Mouse (Mus musculus): ENCODE measurements at regions not wholly inside any gene's neighbourhood (a gene's known extent, or its start where the extent isn't known, plus 50 kb on each side); places are given as distances from the start of the nearest gene placed in this dataset.

GRCm38 (mm10) chr12:17069808-17070207 is 58.3 kb upstream of the 2410004P03Rik start:
- H3K9ac ChIP-seq = no peak overlapping the region
- ATAC-seq (ENCODE audit: insufficient read depth) (no peak), DNase-seq (peak; percentile 37)
- H3K4me1 ChIP-seq (ENCODE audit: insufficient read depth) = no peaks in the 10 kb centered on the region
- WGBS = 53% methylated on average over 9 of the region's 9 CpGs
- H3K27me3 ChIP-seq (ENCODE audit: insufficient read depth, low read length) = no peaks in the 10 kb centered on the region
- no peaks in the 10 kb centered on the region for H3K36me3 ChIP-seq (ENCODE audit: insufficient read depth)
- no peak overlapping the region for H3K4me2 ChIP-seq
- H3K9me3 ChIP-seq (ENCODE audit: low read depth, low read length) = no peaks in the 10 kb centered on the region
- H3K4me3 ChIP-seq (ENCODE audit: low read depth, low read length) = no peak overlapping the region
- no peak for TF ChIP-seq CTCF (IDR thresholded peaks at IDR 0.05; ENCODE audit: low read depth)
- no peak overlapping the region for H3K27ac ChIP-seq (ENCODE audit: low read depth)

DNA sequence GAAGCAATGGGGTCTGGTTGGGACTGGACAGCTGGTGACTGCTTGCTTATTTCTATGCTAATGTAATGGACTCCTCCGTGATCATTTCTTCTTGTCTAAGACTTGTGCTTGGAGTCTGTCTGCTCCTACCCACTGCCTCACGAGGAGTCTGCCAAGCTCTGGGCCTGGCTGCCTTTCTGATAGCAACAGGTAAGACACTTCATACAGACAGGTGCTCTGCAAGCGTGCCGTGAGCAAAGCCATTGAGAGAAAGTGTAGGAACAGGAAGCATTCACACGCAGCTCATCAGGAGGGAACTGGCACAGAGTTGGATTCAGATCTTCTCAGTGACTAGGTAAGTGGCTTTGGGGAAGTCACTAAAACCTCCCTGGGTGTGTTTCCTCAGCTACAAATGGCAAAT is 57.6 kb upstream of the 2410004P03Rik start:
- TF ChIP-seq CTCF (IDR thresholded peaks at IDR 0.05; ENCODE audit: low read depth) = no peak
- H3K36me3 ChIP-seq (ENCODE audit: insufficient read depth) = no peaks in the 10 kb centered on the region

DNA sequence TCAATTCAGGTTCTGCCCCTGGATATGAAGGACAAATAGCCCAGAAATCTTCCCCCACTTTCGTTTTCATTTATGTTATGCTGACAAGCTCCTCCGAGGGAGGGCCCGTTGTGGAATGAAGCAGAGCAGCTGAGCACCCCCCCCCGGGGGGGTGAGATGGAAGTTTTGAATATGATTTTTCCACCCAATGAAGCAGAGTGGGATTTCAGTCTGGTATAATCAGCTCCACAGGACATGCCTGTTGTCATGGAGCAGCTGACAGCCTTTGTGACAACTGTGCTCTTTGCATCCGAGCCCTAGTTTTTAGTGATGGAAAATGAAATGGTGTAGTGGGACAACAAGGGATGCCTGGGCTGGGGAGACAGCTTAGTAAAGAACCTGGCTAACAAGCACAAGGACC is 52.4 kb upstream of the 2410004P03Rik start:
- Histone ChIP-seq H3K27me3 (ENCODE audit: insufficient read depth, low read length) (no peaks in the 10 kb centered on the region), H3K4me2 (no peak overlapping the region), H3K9me3 (ENCODE audit: low read depth, low read length) (no peaks in the 10 kb centered on the region), H3K4me3 (ENCODE audit: low read depth, low read length) (no peak overlapping the region), H3K9ac (no peak overlapping the region), H3K36me3 (ENCODE audit: insufficient read depth) (no peaks in the 10 kb centered on the region), H3K4me1 (ENCODE audit: insufficient read depth) (no peaks in the 10 kb centered on the region), H3K27ac (ENCODE audit: low read depth) (no peak overlapping the region)
- ATAC-seq (ENCODE audit: insufficient read depth) = no peak
- 36% methylated on average over 5 of the region's 5 CpGs for WGBS
- no peak for TF ChIP-seq CTCF (IDR thresholded peaks at IDR 0.05; ENCODE audit: low read depth)
- no peak for DNase-seq

More for the DNA sequence above, 57.6 kb upstream of the 2410004P03Rik start:
- DNase-seq (no peak), ATAC-seq (ENCODE audit: insufficient read depth) (no peak)
- no peak overlapping the region for H3K4me3 ChIP-seq (ENCODE audit: low read depth, low read length)
- H3K4me2 ChIP-seq = no peak overlapping the region
- 74% methylated on average over 5 of the region's 5 CpGs for WGBS
- no peaks in the 10 kb centered on the region for H3K9me3 ChIP-seq (ENCODE audit: low read depth, low read length)
- H3K4me1 ChIP-seq (ENCODE audit: insufficient read depth) = no peaks in the 10 kb centered on the region
- H3K27ac ChIP-seq (ENCODE audit: low read depth) = no peak overlapping the region
- H3K9ac ChIP-seq = no peak overlapping the region
- no peaks in the 10 kb centered on the region for H3K27me3 ChIP-seq (ENCODE audit: insufficient read depth, low read length)
